Mouse (Mus musculus): Measurements from ENCODE around the gene Grip2.

DNA sequence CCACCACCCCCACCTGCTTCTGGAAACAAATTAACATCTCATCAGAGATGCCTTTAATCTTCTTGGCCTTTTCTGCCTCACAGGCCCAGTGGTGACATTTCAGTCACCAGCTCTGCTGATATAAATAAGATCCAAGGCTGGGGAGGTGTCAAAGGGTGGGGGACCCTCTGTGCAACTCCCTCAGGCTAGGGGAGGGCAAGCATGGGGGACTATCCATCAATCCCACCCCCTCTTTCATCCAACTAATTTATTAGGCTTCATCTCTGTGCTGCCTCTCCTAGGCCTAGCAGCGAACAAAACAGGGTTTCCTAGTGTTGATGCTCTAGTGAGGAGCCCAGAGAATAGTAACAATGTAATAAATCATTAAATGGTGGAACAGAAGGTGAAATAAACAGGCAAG lies 17.0 kb downstream of the Grip2 start:
- TF ChIP-seq CTCF (IDR thresholded peaks at IDR 0.05; ENCODE audit: borderline replicate concordance, control insufficient read depth, extremely low read depth, insufficient read depth, low read length, poor library complexity), result no peak
- no peak for TF ChIP-seq POLR2A (IDR thresholded peaks at IDR 0.05; ENCODE audit: control insufficient read depth, extremely low read depth, insufficient read depth, low read length, poor library complexity)

Data from thymus, adult 2 months (tissue).